Mouse (Mus musculus) brain, embryonic 14.5 days (tissue): ENCODE results near the gene Cblc. TPM values are rescaled to one million over a fixed set of nuclear protein-coding genes. Genes with fewer than 3 reads are reported as not detected.
A peak's percentile ranks its signal among the peaks of the same experiment; 100 is the strongest.

Experiments
- DNase-seq: peaks from one replicate; pipeline ENCODE4 v3.0.0-alpha.2; 2011; ENCODE audit warnings: low read depth
- CTCF ChIP-seq: fragments of 200-500 bp; IDR thresholded peaks from 2 replicates; pipeline ENCODE4 v1.5.1; 2012; ENCODE audit warnings: inconsistent platforms, mild to moderate bottlenecking, moderate library complexity, borderline replicate concordance; ENCODE audit not compliant: insufficient read depth, insufficient read length; ENCODE audit errors: extremely low read depth
- POLR2A ChIP-seq: fragments of 200-500 bp; IDR thresholded peaks from 2 replicates; pipeline ENCODE4 v1.6.1; 2012; ENCODE audit warnings: mild to moderate bottlenecking, inconsistent platforms, borderline replicate concordance; ENCODE audit not compliant: poor library complexity, insufficient read depth, insufficient read length, severe bottlenecking; ENCODE audit errors: extremely low read depth
- polyA plus RNA-seq: library from polyadenylated mRNA; depleted of rRNA; stranded (reverse); fragments of >200 nt; gene quantifications from 2 replicates; pipeline ENCODE4 v1.2.3, GENCODE M21; 2012

The Cblc gene
- polyA plus RNA-seq, 1 experiment, result 0.33 TPM

- TF ChIP-seq POLR2A, result no peak
- TF ChIP-seq CTCF, result no peak
- no peak for DNase-seq
These were observed 30.1 kb upstream of the Cblc start for GRCm38 (mm10) chr7:19826756-19827155.

- TF ChIP-seq CTCF (no peak), POLR2A (no peak)
- DNase-seq, result peak; percentile 37
These were observed 27.8 kb upstream of the Cblc start for GRCm38 (mm10) chr7:19824182-19824973.

GRCm38 (mm10) chr7:19823256-19824181, 26.9 kb upstream of the Cblc start:
- DNase-seq, result no peak
- TF ChIP-seq POLR2A (no peak), CTCF (no peak)

- DNase-seq, result no peak
- no peak for TF ChIP-seq POLR2A
These were observed 26.0 kb upstream of the Cblc start, which contains the start of gene Bcl3 for GRCm38 (mm10) chr7:19822604-19823058. Bcl3 (minus strand) TSS chr7:19822770.

GRCm38 (mm10) chr7:19822193-19822592, 25.6 kb upstream of the Cblc start:
- no peak for DNase-seq
- TF ChIP-seq POLR2A (no peak), CTCF (no peak)

GRCm38 (mm10) chr7:19821633-19822032, 25.0 kb upstream of the Cblc start:
- no peak for DNase-seq
- TF ChIP-seq POLR2A (no peak), CTCF (no peak)

- DNase-seq, result no peak
- TF ChIP-seq POLR2A, result no peak
- no peak for TF ChIP-seq CTCF
These were observed 23.9 kb upstream of the Cblc start for GRCm38 (mm10) chr7:19820347-19821048.

GRCm38 (mm10) chr7:19818875-19819274, 22.3 kb upstream of the Cblc start:
- no peak for DNase-seq
- TF ChIP-seq CTCF (no peak), POLR2A (no peak)

GRCm38 (mm10) chr7:19818440-19818839, 21.8 kb upstream of the Cblc start:
- DNase-seq, result no peak
- TF ChIP-seq POLR2A (no peak), CTCF (no peak)

- DNase-seq, result peak; percentile 74
These were observed 20.9 kb upstream of the Cblc start for GRCm38 (mm10) chr7:19817382-19818105.

More at GRCm38 (mm10) chr7:19817382-19818105, 20.9 kb upstream of the Cblc start:
- no peak for TF ChIP-seq CTCF
- no peak for TF ChIP-seq POLR2A
